Mouse (Mus musculus) olfactory bulb, adult 2 months (tissue): Measurements from ENCODE around the gene Cmc2.

ENCODE experiments used
- CTCF ChIP-seq: fragments of 200-500 bp; IDR thresholded peaks from 2 replicates; pipeline ENCODE4 v1.5.1; 2012; ENCODE audit warnings: low read depth, mild to moderate bottlenecking, low read length, moderate library complexity; ENCODE audit not compliant: insufficient read depth
- POLR2A ChIP-seq: fragments of 200-500 bp; IDR thresholded peaks from 2 replicates; pipeline ENCODE4 v1.6.1; 2012; ENCODE audit warnings: mild to moderate bottlenecking, low read depth, low read length, moderate library complexity; ENCODE audit not compliant: insufficient read depth

DNA sequence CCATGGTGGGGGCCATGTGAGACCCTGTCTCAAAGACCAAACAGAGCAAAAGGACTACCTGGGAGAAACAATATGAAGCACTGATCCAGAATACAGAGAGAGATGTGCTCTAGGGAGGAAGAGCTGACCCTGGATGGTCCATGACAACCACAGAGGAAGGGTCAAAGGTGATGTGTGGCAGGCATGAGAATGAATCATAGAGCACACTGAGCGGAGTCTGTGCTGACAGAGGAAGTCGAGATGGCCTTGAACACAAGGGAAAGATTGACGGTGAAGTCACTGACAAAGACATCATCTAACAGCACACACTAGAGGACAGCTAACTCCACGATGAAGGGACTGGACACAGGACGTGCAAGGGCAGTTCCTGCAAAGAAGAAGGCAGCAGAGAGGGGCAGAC, 29.8 kb downstream of the Cmc2 start:
- TF ChIP-seq CTCF (no peak), POLR2A (no peak)
